Mouse (Mus musculus): ENCODE measurements at regions not wholly inside any gene's neighbourhood (a gene's known extent, or its start where the extent isn't known, plus 50 kb on each side); places are given as distances from the start of the nearest gene placed in this dataset.
A peak's percentile ranks its signal among the peaks of the same experiment; 100 is the strongest.

GRCm38 (mm10) chr7:75923951-75924467 lies 75.9 kb downstream of the Klhl25 start:
- no peak for ATAC-seq (ENCODE audit: low TSS enrichment)

DNA sequence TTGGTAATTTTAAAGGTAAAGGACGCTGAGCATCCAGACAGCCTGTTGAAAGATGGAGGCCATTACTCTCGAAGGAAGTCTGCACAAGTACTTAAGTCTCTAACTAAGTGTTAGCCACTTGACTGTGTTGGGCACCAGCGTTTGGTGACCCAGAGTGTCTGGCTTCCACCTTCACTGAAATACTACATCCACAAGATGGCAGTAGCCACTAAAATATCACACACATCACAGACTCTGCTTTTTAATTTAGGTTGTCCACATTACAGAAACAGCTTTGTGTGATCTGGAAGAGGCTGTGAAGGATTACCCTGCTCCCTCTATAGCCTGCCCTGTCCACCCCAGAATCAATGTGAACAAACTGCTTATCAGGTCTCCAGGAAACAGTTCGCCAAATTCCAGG lies 79.4 kb downstream of the Klhl25 start:
- peak; percentile 93 for ATAC-seq (ENCODE audit: low TSS enrichment)

DNA sequence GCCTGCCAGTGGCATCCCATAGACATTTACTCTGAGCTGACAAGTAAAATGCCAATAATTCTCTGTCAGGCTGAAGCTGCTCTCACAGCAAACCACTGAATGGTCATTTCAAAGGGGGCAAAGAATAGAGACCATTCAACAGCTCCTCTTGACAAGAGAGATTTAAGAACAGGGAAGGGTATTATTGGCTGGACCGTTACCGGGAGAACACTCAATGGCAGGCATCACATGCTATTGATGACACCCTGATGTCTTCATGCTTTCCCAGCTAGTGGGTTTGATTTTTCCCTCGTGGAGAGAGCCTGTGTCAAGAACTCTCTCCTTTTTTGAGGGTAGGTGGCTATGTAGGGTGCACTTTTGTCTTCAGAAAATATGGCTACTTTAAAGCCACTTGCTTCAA lies 95.7 kb downstream of the Klhl25 start:
- no peak for ATAC-seq (ENCODE audit: low TSS enrichment)

- ATAC-seq (ENCODE audit: low TSS enrichment): no peak
These were observed 107.6 kb downstream of the Klhl25 start for GRCm38 (mm10) chr7:75955671-75956070.

DNA sequence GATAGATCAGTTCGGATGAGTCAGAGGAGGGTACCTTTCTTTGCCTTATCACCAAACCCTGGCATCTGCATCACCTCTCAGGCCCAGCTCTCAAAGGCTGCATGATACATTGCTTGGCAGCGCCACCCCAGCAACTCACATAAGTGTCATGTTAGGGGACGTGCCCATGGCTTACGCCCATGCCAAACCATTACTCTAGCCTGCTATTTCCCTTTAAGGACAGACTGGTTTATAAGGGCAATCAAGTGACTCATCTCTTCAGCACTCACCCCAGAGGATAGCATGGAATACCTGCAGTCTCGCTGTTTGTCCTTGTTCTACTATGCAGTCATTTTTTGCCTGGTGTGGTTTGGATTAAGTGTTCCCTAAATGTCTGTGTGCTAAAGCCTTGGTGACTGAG lies 109.3 kb downstream of the Klhl25 start:
- ATAC-seq (ENCODE audit: low TSS enrichment): no peak

- no peak for ATAC-seq (ENCODE audit: low TSS enrichment)
These were observed 112.0 kb downstream of the Klhl25 start for GRCm38 (mm10) chr7:75959903-75960620.

GRCm38 (mm10) chr7:75968177-75968576 lies 120.1 kb downstream of the Klhl25 start:
- ATAC-seq (ENCODE audit: low TSS enrichment): no peak

DNA sequence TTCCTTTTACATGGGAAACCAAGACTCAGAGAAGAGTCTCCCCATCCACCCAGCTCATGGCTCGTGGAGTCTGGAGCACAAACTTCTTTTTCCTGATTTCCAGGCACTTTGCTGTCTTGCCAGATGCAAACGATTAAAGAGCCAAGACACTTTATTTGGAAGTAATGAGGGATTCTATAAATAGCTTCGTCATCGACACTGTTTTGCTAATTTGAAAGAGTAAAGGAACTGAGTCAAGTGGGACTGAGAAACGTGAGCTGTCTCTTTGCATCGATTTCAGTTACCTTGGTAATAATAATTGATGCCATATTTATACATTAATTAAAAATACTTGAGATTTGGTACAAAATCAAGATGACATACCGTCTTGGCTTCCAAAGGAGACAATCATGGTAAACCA lies 122.8 kb downstream of the Klhl25 start:
- ATAC-seq (ENCODE audit: low TSS enrichment): no peak

GRCm38 (mm10) chr7:75971706-75972105 lies 123.6 kb downstream of the Klhl25 start:
- no peak for ATAC-seq (ENCODE audit: low TSS enrichment)

GRCm38 (mm10) chr7:75981560-75981959 lies 133.4 kb downstream of the Klhl25 start:
- ATAC-seq (ENCODE audit: low TSS enrichment): no peak

DNA sequence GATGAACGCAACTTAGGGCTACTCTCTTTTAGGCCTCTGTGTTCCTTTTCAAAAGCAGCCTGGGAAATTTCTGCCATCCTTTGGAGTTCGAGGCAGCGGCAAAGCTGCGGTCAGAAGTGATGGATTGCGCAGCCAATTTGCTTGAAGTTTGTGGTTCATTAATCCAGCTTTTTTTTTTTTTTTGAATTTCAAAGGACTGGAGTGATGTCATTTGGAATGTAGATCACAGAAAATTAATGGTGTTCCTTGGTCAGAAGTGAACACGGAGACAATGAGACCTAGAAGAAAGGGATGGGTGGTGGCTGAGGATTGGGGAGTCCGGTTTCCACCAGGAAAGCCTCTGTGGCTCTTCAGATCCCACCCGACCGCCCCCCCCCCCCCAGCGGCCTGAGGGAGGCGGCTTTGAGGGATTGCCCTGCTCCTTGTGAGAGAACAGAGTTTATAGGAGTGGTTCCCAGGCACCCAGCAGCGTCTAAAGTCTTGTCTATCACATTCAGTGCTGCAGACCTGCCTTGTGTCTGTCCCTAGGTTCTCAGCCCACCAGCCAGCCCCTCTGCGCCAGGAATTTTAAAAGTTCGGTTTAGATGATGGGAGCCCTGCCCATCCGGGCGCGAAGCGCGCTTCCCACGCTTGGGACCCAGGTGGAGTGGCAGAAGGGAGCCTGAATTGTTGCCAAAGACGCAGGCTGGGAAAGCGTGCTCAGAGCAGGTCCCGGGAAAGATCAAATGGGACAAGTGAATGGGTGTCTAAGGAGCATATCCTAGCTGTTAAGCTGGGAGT lies 135.1 kb downstream of the Klhl25 start:
- peak; percentile 34; the same call in 1 of the 2 replicates for ATAC-seq (ENCODE audit: low TSS enrichment)

- peak; percentile 44; the same call in 1 of the 2 replicates for ATAC-seq (ENCODE audit: low TSS enrichment)
These were observed 135.7 kb downstream of the Klhl25 start for GRCm38 (mm10) chr7:75983809-75984171.

DNA sequence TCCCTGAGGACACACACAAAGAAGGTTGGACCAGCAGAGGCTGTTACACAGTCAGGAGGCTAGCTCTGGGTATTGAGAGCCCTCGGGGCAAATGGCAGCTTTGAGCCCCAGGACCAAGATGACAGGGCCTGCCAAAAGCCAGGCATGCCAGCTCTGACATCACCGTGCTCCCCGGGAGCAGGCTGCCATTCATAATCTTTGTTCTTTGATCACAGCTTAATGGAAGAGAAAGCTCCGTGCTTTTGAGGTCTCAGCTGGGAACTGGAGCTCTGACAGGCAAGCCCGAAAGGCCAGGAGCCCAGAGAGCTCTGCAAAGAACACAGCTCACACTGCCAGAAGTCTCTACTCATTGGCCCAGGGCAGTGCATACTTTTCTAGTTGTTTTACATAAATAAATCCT lies 150.7 kb downstream of the Klhl25 start:
- ATAC-seq (ENCODE audit: low TSS enrichment): 0 out of 2 replicates have a peak, but pooled peaks have one; percentile 41

- no peak for ATAC-seq (ENCODE audit: low TSS enrichment)
These were observed 151.3 kb downstream of the Klhl25 start for GRCm38 (mm10) chr7:75999324-75999907.

GRCm38 (mm10) chr7:76001012-76001411 lies 152.9 kb downstream of the Klhl25 start:
- no peak for ATAC-seq (ENCODE audit: low TSS enrichment)

- no peak for ATAC-seq (ENCODE audit: low TSS enrichment)
These were observed 160.1 kb downstream of the Klhl25 start for GRCm38 (mm10) chr7:76008226-76008625.

GRCm38 (mm10) chr7:76047743-76048142 lies 181.9 kb upstream of the Agbl1 start:
- ATAC-seq (ENCODE audit: low TSS enrichment): peak; percentile 91

- no peak for ATAC-seq (ENCODE audit: low TSS enrichment)
These were observed 180.3 kb upstream of the Agbl1 start for GRCm38 (mm10) chr7:76049342-76049741.

DNA sequence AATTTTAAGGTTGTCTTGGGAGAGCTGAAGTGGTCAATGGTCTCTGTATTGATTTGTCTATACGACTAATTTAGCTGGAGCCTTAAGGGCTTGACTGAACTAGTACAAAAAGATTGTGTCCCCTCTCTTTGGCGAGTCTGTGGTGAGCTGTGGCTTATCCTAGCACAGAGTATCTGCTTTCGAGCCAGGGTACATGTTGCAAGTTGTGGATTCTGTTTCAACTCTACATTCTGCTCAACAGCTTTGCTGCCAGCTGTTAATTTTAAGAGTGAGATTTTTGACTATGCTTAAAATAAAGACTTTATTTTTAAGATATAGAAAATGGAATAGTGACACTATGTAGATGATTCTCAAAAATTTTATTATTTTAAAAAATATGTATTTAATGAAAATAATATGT lies 175.8 kb upstream of the Agbl1 start:
- peak; percentile 73 for ATAC-seq (ENCODE audit: low TSS enrichment)

DNA sequence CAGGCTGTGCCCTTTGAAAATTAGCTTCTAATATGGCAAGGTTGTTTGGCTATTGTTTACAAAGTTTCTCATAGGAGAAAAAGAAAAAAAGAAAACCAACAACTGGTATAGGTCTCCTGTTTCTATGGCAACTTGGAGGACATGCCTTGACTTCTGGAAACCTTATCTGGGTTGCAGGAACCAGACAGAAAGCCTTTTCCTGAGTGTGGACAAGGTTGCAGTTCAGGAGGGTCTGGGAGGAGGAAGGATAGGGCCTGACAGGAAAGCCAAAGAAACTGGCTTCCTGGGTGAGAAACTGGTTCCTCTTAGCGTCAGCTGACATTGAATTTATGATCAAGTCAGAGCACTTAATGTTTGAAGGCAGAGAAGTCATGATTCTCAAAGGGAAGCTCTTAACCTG lies 130.5 kb upstream of the Agbl1 start:
- no peak for ATAC-seq (ENCODE audit: low TSS enrichment)

- ATAC-seq (ENCODE audit: low TSS enrichment): no peak
These were observed 108.3 kb upstream of the Agbl1 start for GRCm38 (mm10) chr7:76121242-76121844.

GRCm38 (mm10) chr7:76127641-76128111 lies 102.0 kb upstream of the Agbl1 start:
- peak; percentile 96 for ATAC-seq (ENCODE audit: low TSS enrichment)
